Mouse (Mus musculus) forebrain, embryonic 15.5 days (tissue): ENCODE measurements around the gene Fam214a. TPM values are rescaled to one million over a fixed set of nuclear protein-coding genes. Genes with fewer than 3 reads are reported as not detected.

Source experiments
- ATAC-seq: fragments of 200-750 bp; cut with Nextera tagmentation; replicated peaks from 2 replicates; pipeline ENCODE4 v1.8.0; 2017; ENCODE audit warnings: mild to moderate bottlenecking, moderate TSS enrichment, moderate library complexity
- H3K27ac ChIP-seq: fragments of 300-500 bp; sonication (generic); replicated peaks from 2 replicates; pipeline ENCODE4 v1.5.1; 2015; ENCODE audit warnings: mild to moderate bottlenecking, inconsistent platforms
- H3K27me3 ChIP-seq: fragments of 300-500 bp; sonication (generic); 2 replicates; pipeline ENCODE4 v1.6.1; 2015; ENCODE audit warnings: inconsistent platforms
- H3K36me3 ChIP-seq: fragments of 300-500 bp; sonication (generic); 2 replicates; pipeline ENCODE4 v1.6.1; 2015; ENCODE audit warnings: mild to moderate bottlenecking, inconsistent platforms
- H3K4me1 ChIP-seq: fragments of 300-500 bp; sonication (generic); 2 replicates; pipeline ENCODE4 v1.6.1; 2015; ENCODE audit warnings: inconsistent platforms
- H3K4me2 ChIP-seq: fragments of 300-500 bp; sonication (generic); replicated peaks from 2 replicates; pipeline ENCODE4 v1.6.1; 2015; ENCODE audit warnings: mild to moderate bottlenecking, inconsistent platforms
- H3K4me3 ChIP-seq: fragments of 300-500 bp; sonication (generic); 2 replicates; pipeline ENCODE4 v1.5.1; 2015; ENCODE audit warnings: mild to moderate bottlenecking, inconsistent platforms
- H3K9ac ChIP-seq: fragments of 300-500 bp; sonication (generic); replicated peaks from 2 replicates; pipeline ENCODE4 v1.6.1; 2015; ENCODE audit warnings: mild to moderate bottlenecking, inconsistent platforms
- H3K9me3 ChIP-seq: fragments of 300-500 bp; sonication (generic); 2 replicates; pipeline ENCODE4 v1.6.1; 2016; ENCODE audit warnings: inconsistent platforms
- WGBS: fragments of 180-500 bp; shearing (Covaris S2); methylation state at CpG from one replicate; pipeline ENCODE4 v1.1.7; 2015; ENCODE audit warnings: mixed read lengths; 5-methylcytosine and 5-hydroxymethylcytosine counted together
- polyA plus RNA-seq: library from polyadenylated mRNA; unstranded; fragments of >200 nt; fragmentation: Nextera tagmentation; extraction: Ambion mirVana; gene quantifications from 2 replicates; pipeline ENCODE4 v1.2.1, GENCODE M21; 2015

The Fam214a gene
- polyA plus RNA-seq = 28.9 and 29.8 TPM in 2 replicates

- H3K36me3 ChIP-seq = 0 out of 2 replicates have a peak, but pooled peaks cover 2% of the 10 kb centered on the region
- H3K9ac ChIP-seq = peak within 1 kb of the TSS; percentile 79
- peak within 1 kb of the TSS; percentile 86 for H3K4me3 ChIP-seq
- no peaks in the 10 kb centered on the region for H3K9me3 ChIP-seq
- no peaks in the 10 kb centered on the region for H3K27me3 ChIP-seq
- peaks cover 14% of the 10 kb centered on the region for H3K4me1 ChIP-seq
- peak within 1 kb of the TSS; percentile 94 for H3K27ac ChIP-seq
- H3K4me2 ChIP-seq = peak within 1 kb of the TSS; percentile 74
- WGBS = under 1% methylated on average over 59 of the region's 59 CpGs
- ATAC-seq = peak; percentile 98
These were observed at the start of gene Fam214a for GRCm38 (mm10) chr9:74952756-74953247. Gene Fam214a (plus strand): TSS chr9:74952884.

GRCm38 (mm10) chr9:74904866-74905508 lies 47.7 kb upstream of the Fam214a start:
- ATAC-seq = peak; percentile 75
- Histone ChIP-seq H3K36me3 (no peaks in the 10 kb centered on the region), H3K27me3 (no peaks in the 10 kb centered on the region), H3K9ac (no peak overlapping the region), H3K4me2 (no peak overlapping the region), H3K4me1 (no peaks in the 10 kb centered on the region), H3K4me3 (no peak overlapping the region), H3K9me3 (no peaks in the 10 kb centered on the region), H3K27ac (no peak overlapping the region)
- 21% methylated on average over 7 of the region's 7 CpGs for WGBS

GRCm38 (mm10) chr9:74906951-74907350 lies 45.7 kb upstream of the Fam214a start:
- Histone ChIP-seq H3K4me1 (peaks cover 3% of the 10 kb centered on the region; the same call in 1 of the 2 replicates), H3K27me3 (no peaks in the 10 kb centered on the region), H3K27ac (no peak overlapping the region), H3K9me3 (no peaks in the 10 kb centered on the region), H3K9ac (no peak overlapping the region), H3K4me2 (no peak overlapping the region), H3K4me3 (no peak overlapping the region), H3K36me3 (no peaks in the 10 kb centered on the region)
- no peak for ATAC-seq
- 56% methylated on average over 4 of the region's 4 CpGs for whole genome bisulfite sequencing

GRCm38 (mm10) chr9:74909245-74909644 lies 43.4 kb upstream of the Fam214a start:
- H3K4me2 ChIP-seq = no peak overlapping the region
- 44% methylated on average over 15 of the region's 15 CpGs for WGBS
- no peak for ATAC-seq

GRCm38 (mm10) chr9:74910226-74910759 lies 42.4 kb upstream of the Fam214a start:
- 81% methylated on average over 6 of the region's 6 CpGs for whole genome bisulfite sequencing
- no peak for ATAC-seq
- Histone ChIP-seq H3K36me3 (no peaks in the 10 kb centered on the region), H3K4me2 (no peak overlapping the region), H3K4me3 (no peak overlapping the region), H3K9ac (no peak overlapping the region), H3K27me3 (no peaks in the 10 kb centered on the region), H3K4me1 (peaks cover 13% of the 10 kb centered on the region), H3K9me3 (no peaks in the 10 kb centered on the region), H3K27ac (no peak overlapping the region)

More at GRCm38 (mm10) chr9:74909245-74909644, 43.4 kb upstream of the Fam214a start:
- Histone ChIP-seq H3K36me3 (no peaks in the 10 kb centered on the region), H3K9me3 (no peaks in the 10 kb centered on the region), H3K27ac (no peak overlapping the region), H3K4me3 (no peak overlapping the region), H3K4me1 (peaks cover 13% of the 10 kb centered on the region), H3K9ac (no peak overlapping the region), H3K27me3 (no peaks in the 10 kb centered on the region)

GRCm38 (mm10) chr9:74911430-74911829 lies 41.3 kb upstream of the Fam214a start:
- Histone ChIP-seq H3K27ac (no peak overlapping the region), H3K4me1 (peaks cover 13% of the 10 kb centered on the region), H3K4me2 (no peak overlapping the region), H3K27me3 (no peaks in the 10 kb centered on the region), H3K9me3 (no peaks in the 10 kb centered on the region), H3K36me3 (no peaks in the 10 kb centered on the region), H3K4me3 (no peak overlapping the region), H3K9ac (no peak overlapping the region)
- no peak for ATAC-seq
- WGBS = 63% methylated on average over 4 of the region's 4 CpGs

GRCm38 (mm10) chr9:74911919-74912318 lies 40.8 kb upstream of the Fam214a start:
- Histone ChIP-seq H3K4me2 (no peak overlapping the region), H3K4me3 (no peak overlapping the region), H3K9me3 (0 out of 2 replicates have a peak, but pooled peaks cover under 1% of the 10 kb centered on the region), H3K4me1 (peaks cover 13% of the 10 kb centered on the region), H3K27me3 (no peaks in the 10 kb centered on the region), H3K27ac (no peak overlapping the region), H3K9ac (no peak overlapping the region), H3K36me3 (no peaks in the 10 kb centered on the region)
- no peak for ATAC-seq
- 56% methylated on average over 2 of the region's 2 CpGs for WGBS

GRCm38 (mm10) chr9:74912619-74913376 lies 39.9 kb upstream of the Fam214a start:
- WGBS = 41% methylated on average over 19 of the region's 19 CpGs
- peak; percentile 88 for ATAC-seq
- peaks cover 13% of the 10 kb centered on the region for H3K4me1 ChIP-seq

GRCm38 (mm10) chr9:74915611-74916010 lies 37.1 kb upstream of the Fam214a start:
- Histone ChIP-seq H3K9ac (no peak overlapping the region), H3K9me3 (0 out of 2 replicates have a peak, but pooled peaks cover 8% of the 10 kb centered on the region), H3K4me2 (no peak overlapping the region), H3K27ac (no peak overlapping the region), H3K27me3 (no peaks in the 10 kb centered on the region), H3K36me3 (no peaks in the 10 kb centered on the region), H3K4me3 (no peak overlapping the region), H3K4me1 (peaks cover 13% of the 10 kb centered on the region)
- 85% methylated on average over 3 of the region's 3 CpGs for WGBS
- no peak for ATAC-seq

More at GRCm38 (mm10) chr9:74912619-74913376, 39.9 kb upstream of the Fam214a start:
- H3K4me2 ChIP-seq = no peak overlapping the region
- no peak overlapping the region for H3K27ac ChIP-seq
- H3K9ac ChIP-seq = no peak overlapping the region
- H3K27me3 ChIP-seq = no peaks in the 10 kb centered on the region
- no peak overlapping the region for H3K4me3 ChIP-seq
- no peaks in the 10 kb centered on the region for H3K36me3 ChIP-seq
- 0 out of 2 replicates have a peak, but pooled peaks cover 8% of the 10 kb centered on the region for H3K9me3 ChIP-seq

GRCm38 (mm10) chr9:74920450-74920849 lies 32.2 kb upstream of the Fam214a start:
- H3K4me3 ChIP-seq = no peak overlapping the region
- H3K9ac ChIP-seq = no peak overlapping the region
- no peak overlapping the region for H3K27ac ChIP-seq
- H3K36me3 ChIP-seq = no peaks in the 10 kb centered on the region
- H3K4me1 ChIP-seq = peaks cover 10% of the 10 kb centered on the region
- H3K27me3 ChIP-seq = no peaks in the 10 kb centered on the region
- no peak for ATAC-seq
- 0 out of 2 replicates have a peak, but pooled peaks cover 8% of the 10 kb centered on the region for H3K9me3 ChIP-seq
- H3K4me2 ChIP-seq = no peak overlapping the region
- 95% methylated on average over 12 of the region's 12 CpGs for WGBS

GRCm38 (mm10) chr9:74921422-74921821 lies 31.3 kb upstream of the Fam214a start:
- H3K4me2 ChIP-seq = no peak overlapping the region
- no peak for ATAC-seq
- H3K4me1 ChIP-seq = peaks cover 14% of the 10 kb centered on the region
- no peak overlapping the region for H3K9ac ChIP-seq
- H3K36me3 ChIP-seq = no peaks in the 10 kb centered on the region
- no peaks in the 10 kb centered on the region for H3K27me3 ChIP-seq
- H3K4me3 ChIP-seq = no peak overlapping the region
- 47% methylated on average over 1 of the region's 1 CpGs for WGBS
- H3K27ac ChIP-seq = no peak overlapping the region
- H3K9me3 ChIP-seq = 0 out of 2 replicates have a peak, but pooled peaks cover 8% of the 10 kb centered on the region

GRCm38 (mm10) chr9:74922884-74923283 lies 29.8 kb upstream of the Fam214a start:
- ATAC-seq = no peak
- 78% methylated on average over 3 of the region's 3 CpGs for WGBS

More at GRCm38 (mm10) chr9:74922884-74923283, 29.8 kb upstream of the Fam214a start:
- Histone ChIP-seq H3K4me2 (no peak overlapping the region), H3K27me3 (no peaks in the 10 kb centered on the region), H3K9ac (no peak overlapping the region), H3K36me3 (no peaks in the 10 kb centered on the region), H3K27ac (no peak overlapping the region), H3K9me3 (no peaks in the 10 kb centered on the region), H3K4me3 (no peak overlapping the region), H3K4me1 (peaks cover 14% of the 10 kb centered on the region)
